Mouse (Mus musculus): ENCODE data around the gene P2rx4.

DNA sequence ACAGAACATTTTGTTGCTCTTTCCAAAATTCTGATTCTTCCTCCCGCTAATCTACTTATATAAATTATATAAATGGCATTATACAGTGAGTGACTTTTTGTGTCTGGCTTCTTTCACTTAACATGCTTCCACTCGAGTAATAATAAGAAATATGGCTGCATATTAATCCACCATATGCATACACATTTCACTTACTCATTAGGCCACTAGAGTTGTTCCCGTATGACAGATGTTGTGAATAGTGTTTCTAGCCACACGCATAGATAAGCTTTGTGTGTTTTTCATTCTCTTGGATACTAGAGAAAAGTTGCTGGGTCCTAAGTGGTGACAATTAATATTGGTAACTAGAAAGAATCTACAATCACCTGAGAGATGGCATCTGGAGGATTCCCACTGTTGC lies 48.3 kb downstream of the P2rx4 start:
- TF ChIP-seq CTCF (IDR thresholded peaks at IDR 0.05; ENCODE audit: low read depth) (no peak), EP300 (optimal IDR thresholded peaks at IDR 0.05) (no peak)
